Mouse (Mus musculus) kidney, embryonic 15.5 days (tissue): ENCODE results near the gene Gm17482. TPM values are rescaled to one million over a fixed set of nuclear protein-coding genes. Genes with fewer than 3 reads are reported as not detected.

ENCODE experiments used
- polyA plus RNA-seq: library from polyadenylated mRNA; unstranded; fragments of >200 nt; fragmentation: Nextera tagmentation; extraction: Ambion mirVana; gene quantifications from 2 replicates; pipeline ENCODE4 v1.2.1, GENCODE M21; 2015

The Gm17482 gene
- polyA plus RNA-seq, 1 experiment from 2014 or later = not detected

Other genes starting within 250 kb of the Gm17482 start
- gene Tamm41, start 189.5 kb upstream of the Gm17482 start, polyA plus RNA-seq = 62.1 and 64.1 TPM in 2 replicates
- 1.8 and 3.5 TPM in 2 replicates for gene Syn2, start 92.4 kb upstream of the Gm17482 start, polyA plus RNA-seq
- gene Timp4, start 24.9 kb downstream of the Gm17482 start, polyA plus RNA-seq = 0.33 and 0.36 TPM in 2 replicates
- 5.0 and 5.7 TPM in 2 replicates for gene Pparg, start 133.6 kb downstream of the Gm17482 start, polyA plus RNA-seq